Mouse (Mus musculus) heart, embryonic 16.5 days (tissue): ENCODE results near the gene Mitf. TPM values are rescaled to one million over a fixed set of nuclear protein-coding genes. Genes with fewer than 3 reads are reported as not detected.

ENCODE experiments used
- ATAC-seq: fragments of 200-750 bp; cut with Nextera tagmentation; replicated peaks from 2 replicates; pipeline ENCODE4 v1.8.0; 2017; ENCODE audit warnings: moderate number of reproducible peaks; ENCODE audit not compliant: insufficient read depth, low FRiP score; ENCODE audit errors: extremely low read depth
- H3K27ac ChIP-seq: fragments of 300-500 bp; sonication (generic); 2 replicates; pipeline ENCODE4 v1.5.1; 2014; ENCODE audit warnings: mild to moderate bottlenecking, low read length, control low read depth, moderate library complexity
- H3K27me3 ChIP-seq: fragments of 300-500 bp; sonication (generic); 2 replicates; pipeline ENCODE4 v1.6.1; 2014; ENCODE audit warnings: low read length, mixed read lengths; ENCODE audit not compliant: control insufficient read depth, insufficient read depth
- H3K36me3 ChIP-seq: fragments of 300-500 bp; sonication (generic); 2 replicates; pipeline ENCODE4 v1.6.1; 2014; ENCODE audit not compliant: control insufficient read depth, insufficient read depth
- H3K4me1 ChIP-seq: fragments of 300-500 bp; sonication (generic); 2 replicates; pipeline ENCODE4 v1.6.1; 2014; ENCODE audit warnings: low read length, mixed read lengths; ENCODE audit not compliant: control insufficient read depth, insufficient read depth
- H3K4me2 ChIP-seq: fragments of 300-500 bp; sonication (generic); 2 replicates; pipeline ENCODE4 v1.6.1; 2014; ENCODE audit warnings: low read depth, mild to moderate bottlenecking, control low read depth, low read length
- H3K4me3 ChIP-seq: fragments of 300-500 bp; sonication (generic); 2 replicates; pipeline ENCODE4 v1.5.1; 2014; ENCODE audit warnings: mild to moderate bottlenecking, control low read depth, low read length
- H3K9ac ChIP-seq: fragments of 300-500 bp; sonication (generic); 2 replicates; pipeline ENCODE4 v1.6.1; 2014; ENCODE audit warnings: low read length, control low read depth
- H3K9me3 ChIP-seq: fragments of 300-500 bp; sonication (generic); replicated peaks from 2 replicates; pipeline ENCODE4 v1.6.1; 2016; ENCODE audit warnings: low read length; ENCODE audit not compliant: control insufficient read depth
- WGBS: fragments of 180-500 bp; shearing (Covaris S2); extraction: QIAGEN DNeasy Blood & Tissue Kit; methylation state at CpG from one replicate; pipeline ENCODE4 v1.1.7; 2014; 5-methylcytosine and 5-hydroxymethylcytosine counted together
- polyA plus RNA-seq: library from polyadenylated mRNA; unstranded; fragments of >200 nt; fragmentation: Nextera tagmentation; extraction: Ambion mirVana; gene quantifications from 2 replicates; pipeline ENCODE4 v1.2.1, GENCODE M21; 2015

Mitf gene
- polyA plus RNA-seq, 1 experiment from 2014 or later, result 19.6 TPM

DNA sequence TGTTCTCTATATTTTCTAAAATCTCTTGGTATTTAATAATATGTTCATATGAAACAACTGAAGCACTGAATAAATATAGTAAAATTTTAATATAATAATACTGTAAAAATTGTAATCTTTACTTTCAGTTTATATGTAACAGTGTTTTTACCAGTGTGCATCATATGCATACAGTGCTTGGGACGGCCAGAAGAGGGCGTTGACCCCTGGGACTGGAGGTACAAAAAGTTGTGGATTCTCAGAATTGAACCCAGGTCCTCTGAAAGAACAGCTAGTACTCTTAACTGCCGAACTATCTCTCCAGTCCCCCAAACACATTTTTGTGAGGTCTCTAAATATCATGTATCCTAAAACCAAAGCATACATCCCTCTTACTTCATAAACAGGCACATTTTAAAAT, 179.6 kb downstream of the Mitf start:
- H3K27ac ChIP-seq, result no peak overlapping the region
- no peak overlapping the region for H3K4me2 ChIP-seq
- H3K4me3 ChIP-seq, result no peak overlapping the region
- H3K9ac ChIP-seq, result no peak overlapping the region
- H3K36me3 ChIP-seq, result no peaks in the 10 kb centered on the region
- ATAC-seq, result no peak
- H3K4me1 ChIP-seq, result peaks cover 17% of the 10 kb centered on the region
- no peaks in the 10 kb centered on the region for H3K27me3 ChIP-seq
- WGBS, result 80% methylated on average over 3 of the region's 3 CpGs
- H3K9me3 ChIP-seq, result no peaks in the 10 kb centered on the region

DNA sequence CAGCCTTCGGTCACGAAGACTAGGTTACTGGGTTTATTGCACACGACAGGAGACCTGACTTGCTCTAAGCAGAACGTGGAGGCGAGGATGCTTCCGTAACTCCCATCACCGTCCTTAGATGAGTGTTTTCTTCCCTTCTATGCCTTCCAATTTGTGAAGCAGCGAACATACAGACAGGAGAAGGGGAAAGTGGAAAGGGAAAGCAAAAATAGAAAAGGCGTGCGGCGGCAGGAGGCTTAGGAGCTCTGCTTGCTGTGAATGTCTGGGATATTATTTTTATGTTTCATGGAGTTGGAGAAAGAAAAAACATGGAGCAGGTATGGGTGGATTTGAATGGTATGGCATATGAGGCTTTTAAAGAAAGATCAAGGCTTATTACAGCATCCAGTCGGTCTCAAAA, 186.7 kb downstream of the Mitf start:
- Histone ChIP-seq H3K4me3 (no peak overlapping the region), H3K4me1 (peaks cover 19% of the 10 kb centered on the region), H3K9ac (no peak overlapping the region), H3K36me3 (no peaks in the 10 kb centered on the region), H3K27me3 (no peaks in the 10 kb centered on the region), H3K9me3 (no peaks in the 10 kb centered on the region), H3K4me2 (no peak overlapping the region), H3K27ac (no peak overlapping the region)
- ATAC-seq, result no peak
- WGBS, result 83% methylated on average over 12 of the region's 12 CpGs

DNA sequence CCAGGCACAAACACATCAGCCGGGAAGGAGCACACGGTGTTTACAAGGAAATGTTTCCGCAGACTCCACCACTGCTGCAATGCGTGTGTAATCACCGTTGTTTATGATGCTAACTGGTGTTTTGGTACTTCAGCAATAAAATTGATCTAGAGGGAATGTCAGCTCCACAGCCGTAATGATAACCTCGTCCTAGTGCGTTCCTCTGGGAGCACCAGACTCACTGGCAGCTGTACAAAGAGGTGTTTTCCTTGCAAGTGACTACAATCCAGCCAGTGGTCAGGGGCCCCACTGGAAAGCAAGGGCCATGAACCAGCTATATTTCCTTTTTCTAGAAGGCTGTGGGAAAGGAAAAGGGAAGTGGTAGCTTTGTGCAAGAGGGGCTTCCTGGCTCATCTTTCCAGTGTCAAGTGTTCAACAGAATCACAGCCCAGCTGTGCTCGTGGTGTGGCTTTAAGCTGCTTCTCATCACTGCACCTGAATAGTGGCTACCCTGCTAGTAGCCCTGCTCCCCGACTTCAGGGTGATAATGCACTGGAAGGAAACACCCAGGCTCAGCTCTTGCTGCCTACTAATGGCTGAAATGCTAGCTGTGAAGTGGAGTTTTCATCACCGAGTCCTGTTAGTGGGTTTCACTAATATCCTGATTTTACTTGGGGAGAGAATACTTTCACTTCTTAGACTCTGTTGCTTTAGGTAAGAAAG, 188.9 kb downstream of the Mitf start:
- H3K4me1 ChIP-seq, result peaks cover 10% of the 10 kb centered on the region
- no peaks in the 10 kb centered on the region for H3K36me3 ChIP-seq
- H3K27ac ChIP-seq, result no peak overlapping the region
- H3K4me3 ChIP-seq, result no peak overlapping the region
- no peak overlapping the region for H3K9ac ChIP-seq
- no peaks in the 10 kb centered on the region for H3K9me3 ChIP-seq
- ATAC-seq, result no peak
- no peak overlapping the region for H3K4me2 ChIP-seq
- 60% methylated on average over 11 of the region's 11 CpGs for WGBS
- no peaks in the 10 kb centered on the region for H3K27me3 ChIP-seq

DNA sequence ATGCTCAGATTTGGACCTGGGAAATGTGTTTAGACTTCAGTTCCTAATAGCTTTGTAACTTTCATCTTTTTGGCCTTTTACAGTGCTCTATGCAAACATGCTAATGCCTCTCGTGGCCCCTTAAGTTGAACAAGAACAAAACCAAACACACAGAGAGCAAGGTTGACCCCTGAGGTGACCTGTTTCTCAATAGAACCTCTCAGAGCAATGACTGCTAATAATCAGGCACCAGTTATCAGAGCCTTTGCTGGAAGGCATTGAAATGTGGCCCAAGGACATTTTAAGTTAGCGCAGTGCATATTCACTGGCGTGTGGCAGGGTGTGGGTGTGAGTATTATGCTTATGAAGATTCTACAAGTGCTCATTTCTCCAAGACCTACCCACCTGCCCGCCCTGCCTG, 194.7 kb downstream of the Mitf start:
- Histone ChIP-seq H3K27ac (no peak overlapping the region), H3K4me3 (no peak overlapping the region), H3K4me1 (peaks cover 17% of the 10 kb centered on the region), H3K36me3 (peaks cover 7% of the 10 kb centered on the region), H3K9me3 (no peaks in the 10 kb centered on the region), H3K27me3 (no peaks in the 10 kb centered on the region), H3K9ac (no peak overlapping the region), H3K4me2 (no peak overlapping the region)
- 42% methylated on average over 4 of the region's 4 CpGs for WGBS
- no peak for ATAC-seq

DNA sequence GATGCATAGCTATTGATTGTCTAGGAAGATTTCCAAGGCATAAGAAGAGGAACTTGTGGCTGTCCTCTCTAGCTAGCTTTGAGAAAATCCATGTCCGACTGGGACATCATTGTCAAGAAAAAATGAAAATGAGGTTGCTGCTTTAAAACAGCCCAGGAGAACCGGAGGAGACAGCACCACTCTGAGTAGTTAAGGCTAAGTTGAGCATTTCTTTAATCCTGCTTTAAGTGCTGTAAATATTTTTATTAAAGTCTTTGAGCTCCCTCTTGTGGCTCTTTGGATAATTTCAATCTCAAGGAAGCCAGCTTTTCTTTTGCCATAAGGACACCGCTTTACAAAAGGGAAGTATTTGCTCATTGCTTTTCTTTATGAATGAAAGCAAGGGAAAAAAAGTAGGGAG, 196.3 kb downstream of the Mitf start:
- ATAC-seq, result no peak
- Histone ChIP-seq H3K9ac (no peak overlapping the region), H3K9me3 (no peaks in the 10 kb centered on the region), H3K36me3 (peaks cover 7% of the 10 kb centered on the region), H3K4me1 (peaks cover 12% of the 10 kb centered on the region), H3K4me3 (no peak overlapping the region), H3K4me2 (no peak overlapping the region), H3K27me3 (no peaks in the 10 kb centered on the region), H3K27ac (no peak overlapping the region)
- whole genome bisulfite sequencing, result 19% methylated on average over 3 of the region's 3 CpGs

DNA sequence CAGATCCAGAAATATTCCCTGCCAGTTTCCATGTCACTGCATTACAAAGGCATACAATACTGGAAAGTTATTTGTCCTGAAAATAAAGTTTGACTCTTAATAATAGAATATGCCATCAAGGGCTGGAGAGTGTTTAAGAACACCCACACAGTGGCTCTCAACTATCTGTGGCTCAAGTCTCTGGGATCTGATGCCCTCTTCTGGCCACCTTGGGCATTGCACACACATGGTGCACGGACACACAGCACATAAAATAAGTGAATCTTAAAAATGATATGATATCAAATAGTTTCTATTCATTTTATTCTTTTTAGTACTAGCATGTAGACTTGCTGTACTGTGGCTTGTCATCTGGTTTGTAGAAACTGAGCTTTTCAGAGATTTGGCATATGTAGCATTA, 198.7 kb downstream of the Mitf start:
- Histone ChIP-seq H3K9me3 (no peaks in the 10 kb centered on the region), H3K9ac (no peak overlapping the region), H3K4me2 (no peak overlapping the region), H3K4me3 (no peak overlapping the region), H3K27ac (no peak overlapping the region), H3K36me3 (peaks cover 7% of the 10 kb centered on the region), H3K4me1 (peaks cover 6% of the 10 kb centered on the region), H3K27me3 (no peaks in the 10 kb centered on the region)
- 71% methylated on average over 1 of the region's 1 CpGs for WGBS
- no peak for ATAC-seq

DNA sequence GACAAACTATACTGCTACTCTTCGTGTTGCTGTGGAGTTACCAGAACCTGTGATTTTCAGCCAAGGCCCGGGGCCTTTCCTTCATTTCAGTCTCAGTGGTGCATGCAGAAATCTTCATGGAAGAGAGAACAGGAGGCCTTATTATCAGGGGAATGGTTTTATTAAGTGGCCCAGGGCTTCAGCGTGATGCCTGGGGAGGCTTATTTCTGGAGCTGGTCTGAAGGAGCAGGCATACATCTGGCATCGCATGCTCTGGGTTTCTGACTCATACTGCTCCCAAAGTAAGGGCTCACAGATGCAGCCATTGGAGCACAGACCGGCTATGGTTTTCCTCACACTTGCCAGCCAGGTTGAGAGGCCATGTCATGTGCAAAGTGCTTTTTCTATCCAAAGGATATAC, 208.2 kb downstream of the Mitf start:
- Histone ChIP-seq H3K4me1 (no peaks in the 10 kb centered on the region), H3K9me3 (no peaks in the 10 kb centered on the region), H3K4me2 (no peak overlapping the region), H3K36me3 (peaks cover 19% of the 10 kb centered on the region), H3K4me3 (no peak overlapping the region), H3K9ac (no peak overlapping the region), H3K27ac (no peak overlapping the region), H3K27me3 (no peaks in the 10 kb centered on the region)
- WGBS, result 65% methylated on average over 5 of the region's 5 CpGs
- ATAC-seq, result no peak

DNA sequence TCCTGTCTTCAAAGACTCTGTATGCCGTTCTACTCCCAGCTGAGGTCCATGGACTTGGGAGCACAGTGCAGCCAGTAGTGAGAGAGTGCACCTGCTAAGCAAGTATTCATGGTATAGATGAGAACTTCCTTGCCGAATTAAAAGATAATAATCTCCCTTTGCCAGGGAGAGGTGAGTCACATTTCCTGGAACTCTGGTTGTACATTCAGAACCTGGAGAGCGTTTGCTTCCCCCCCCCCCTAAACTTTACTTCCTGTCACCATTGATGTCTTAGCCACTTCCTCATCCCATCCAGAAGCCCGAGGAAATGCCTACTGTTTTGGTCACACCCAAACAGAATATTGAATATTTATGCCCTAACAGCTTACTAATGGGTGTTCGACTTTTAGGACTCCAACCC, 209.0 kb downstream of the Mitf start:
- Histone ChIP-seq H3K9ac (no peak overlapping the region), H3K4me3 (no peak overlapping the region), H3K4me2 (no peak overlapping the region), H3K27me3 (no peaks in the 10 kb centered on the region), H3K36me3 (peaks cover 19% of the 10 kb centered on the region), H3K9me3 (no peaks in the 10 kb centered on the region), H3K27ac (no peak overlapping the region), H3K4me1 (no peaks in the 10 kb centered on the region)
- ATAC-seq, result no peak
- WGBS, result 42% methylated on average over 5 of the region's 5 CpGs

DNA sequence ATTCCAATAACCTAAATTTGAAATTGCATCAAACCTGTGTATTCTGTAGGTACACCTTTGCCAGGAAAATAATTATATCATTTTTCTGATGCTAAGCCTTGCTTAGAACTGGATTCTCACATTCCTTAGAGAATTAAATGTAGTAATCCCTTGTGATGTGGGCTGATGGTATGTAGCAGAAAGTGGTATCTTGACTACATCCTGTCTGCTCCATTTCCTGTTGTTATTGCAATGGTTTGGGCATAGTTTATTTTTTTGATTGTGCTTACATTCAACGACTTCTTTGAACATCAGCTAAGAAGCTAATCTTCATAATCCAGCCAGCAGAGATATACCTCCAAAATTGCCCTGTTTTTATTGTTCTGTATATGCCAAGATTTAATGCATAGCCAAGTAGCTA, 217.0 kb downstream of the Mitf start:
- ATAC-seq, result no peak

More for the DNA sequence above, 217.0 kb downstream of the Mitf start:
- H3K27me3 ChIP-seq, result no peaks in the 10 kb centered on the region
- no peak overlapping the region for H3K27ac ChIP-seq
- no peaks in the 10 kb centered on the region for H3K4me1 ChIP-seq
- peaks cover 2% of the 10 kb centered on the region; the same call in 1 of the 2 replicates for H3K36me3 ChIP-seq
- H3K4me3 ChIP-seq, result no peak overlapping the region
- WGBS, result 53% methylated on average over 1 of the region's 1 CpGs
- no peak overlapping the region for H3K9ac ChIP-seq
- no peaks in the 10 kb centered on the region for H3K9me3 ChIP-seq
- no peak overlapping the region for H3K4me2 ChIP-seq
